Mouse (Mus musculus): ENCODE data around the gene Cdx4.

DNA sequence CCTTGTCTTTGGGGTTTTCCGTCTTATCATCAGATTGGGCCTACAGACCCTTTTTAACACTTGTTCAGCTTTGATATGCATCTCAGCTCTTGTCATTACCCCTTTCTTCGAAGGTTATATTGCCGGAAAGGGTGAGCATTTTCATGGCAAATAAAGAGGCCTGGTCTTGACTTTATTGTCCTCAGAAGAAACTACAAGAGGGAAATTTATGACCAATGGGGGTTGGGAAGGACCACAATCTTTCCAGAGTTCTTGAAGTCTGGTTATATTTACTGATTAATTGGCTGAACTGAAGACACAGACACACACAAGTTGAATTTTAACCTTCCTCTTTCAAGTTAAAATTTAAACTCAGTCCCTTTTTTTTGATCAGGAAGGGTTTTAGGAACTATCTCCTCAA lies 4.7 kb downstream of the Cdx4 start:
- TF ChIP-seq POLR2A (IDR thresholded peaks at IDR 0.05; ENCODE audit: borderline replicate concordance, insufficient read depth, low read length) = no peak
- no peak for TF ChIP-seq CTCF (IDR thresholded peaks at IDR 0.05; ENCODE audit: borderline replicate concordance, insufficient read depth, low read depth, low read length)
